Mouse (Mus musculus) ovary, postnatal 10 days (tissue): ENCODE results near the gene B3galnt1.
A peak's percentile ranks its signal among the peaks of the same experiment; 100 is the strongest.

Source experiments
- DNase-seq: peaks from one replicate; pipeline ENCODE4 v3.0.0; 2022; ENCODE audit warnings: low spot score

The B3galnt1 gene

GRCm38 (mm10) chr3:69598261-69599165 lies at the start of gene B3galnt1:
TSS of gene B3galnt1 (minus strand) at chr3:69598960.
- DNase-seq, result peak; percentile 31

- no peak for DNase-seq
These were observed 35.8 kb upstream of the B3galnt1 start for GRCm38 (mm10) chr3:69634521-69634920.

GRCm38 (mm10) chr3:69633706-69634420 lies 35.1 kb upstream of the B3galnt1 start:
- no peak for DNase-seq

GRCm38 (mm10) chr3:69626963-69627590 lies 28.3 kb upstream of the B3galnt1 start:
- DNase-seq, result no peak

- DNase-seq, result no peak
These were observed 27.6 kb upstream of the B3galnt1 start for GRCm38 (mm10) chr3:69626213-69626962.

GRCm38 (mm10) chr3:69624182-69624581 lies 25.4 kb upstream of the B3galnt1 start:
- no peak for DNase-seq

- DNase-seq, result no peak
These were observed 9.1 kb upstream of the B3galnt1 start for GRCm38 (mm10) chr3:69607909-69608308.

GRCm38 (mm10) chr3:69607468-69607867 lies 8.7 kb upstream of the B3galnt1 start:
- DNase-seq, result no peak

GRCm38 (mm10) chr3:69606923-69607322 lies 8.2 kb upstream of the B3galnt1 start:
- no peak for DNase-seq

- DNase-seq, result no peak
These were observed 373 bp upstream of the B3galnt1 start for GRCm38 (mm10) chr3:69599166-69599500.

GRCm38 (mm10) chr3:69597816-69598215 lies 944 bp downstream of the B3galnt1 start:
- no peak for DNase-seq

GRCm38 (mm10) chr3:69597211-69597610 lies 1.5 kb downstream of the B3galnt1 start:
- DNase-seq, result no peak

GRCm38 (mm10) chr3:69596116-69596515 lies 2.6 kb downstream of the B3galnt1 start:
- no peak for DNase-seq

GRCm38 (mm10) chr3:69594071-69594470 lies 4.7 kb downstream of the B3galnt1 start:
- no peak for DNase-seq

- DNase-seq, result no peak
These were observed 5.3 kb downstream of the B3galnt1 start for GRCm38 (mm10) chr3:69593426-69593825.

GRCm38 (mm10) chr3:69588101-69588760 lies 10.5 kb downstream of the B3galnt1 start:
- no peak for DNase-seq

GRCm38 (mm10) chr3:69583798-69584197 lies 15.0 kb downstream of the B3galnt1 start:
- DNase-seq, result no peak

GRCm38 (mm10) chr3:69578791-69579190 lies 20.0 kb downstream of the B3galnt1 start:
- no peak for DNase-seq

GRCm38 (mm10) chr3:69576715-69577114 lies 22.0 kb downstream of the B3galnt1 start:
- no peak for DNase-seq

- DNase-seq, result no peak
These were observed 23.2 kb downstream of the B3galnt1 start for GRCm38 (mm10) chr3:69575577-69575976.

- DNase-seq, result no peak
These were observed 26.2 kb downstream of the B3galnt1 start for GRCm38 (mm10) chr3:69572561-69572960.
